Mouse (Mus musculus): Measurements from ENCODE around the gene Nrbf2. TPM values are rescaled to one million over a fixed set of nuclear protein-coding genes. Genes with fewer than 3 reads are reported as not detected.

Nrbf2 gene
- polyA plus RNA-seq, 1 experiment, result 20.2 TPM

GRCm38 (mm10) chr10:67281852-67282251, 3.3 kb downstream of the Nrbf2 start:
- Histone ChIP-seq H3K27ac (ENCODE audit: insufficient read depth, low read length) (no peak overlapping the region), H3K4me1 (ENCODE audit: control insufficient read depth, insufficient read depth, low read length) (peaks cover 13% of the 10 kb centered on the region), H3K4me3 (ENCODE audit: insufficient read depth, low read length) (no peak overlapping the region)
- TF ChIP-seq CTCF (IDR thresholded peaks at IDR 0.05; ENCODE audit: extremely low read depth, insufficient read depth, low read length) (no peak), POLR2A (IDR thresholded peaks at IDR 0.05; ENCODE audit: extremely low read depth, insufficient read depth, low read length) (no peak)

- Histone ChIP-seq H3K4me3 (ENCODE audit: insufficient read depth, low read length) (no peak overlapping the region), H3K27ac (ENCODE audit: insufficient read depth, low read length) (no peak overlapping the region), H3K4me1 (ENCODE audit: control insufficient read depth, insufficient read depth, low read length) (no peaks in the 10 kb centered on the region)
- TF ChIP-seq CTCF (IDR thresholded peaks at IDR 0.05; ENCODE audit: extremely low read depth, insufficient read depth, low read length) (no peak), POLR2A (IDR thresholded peaks at IDR 0.05; ENCODE audit: extremely low read depth, insufficient read depth, low read length) (no peak)
Observed at GRCm38 (mm10) chr10:67275916-67276315, 9.2 kb downstream of the Nrbf2 start.

DNA sequence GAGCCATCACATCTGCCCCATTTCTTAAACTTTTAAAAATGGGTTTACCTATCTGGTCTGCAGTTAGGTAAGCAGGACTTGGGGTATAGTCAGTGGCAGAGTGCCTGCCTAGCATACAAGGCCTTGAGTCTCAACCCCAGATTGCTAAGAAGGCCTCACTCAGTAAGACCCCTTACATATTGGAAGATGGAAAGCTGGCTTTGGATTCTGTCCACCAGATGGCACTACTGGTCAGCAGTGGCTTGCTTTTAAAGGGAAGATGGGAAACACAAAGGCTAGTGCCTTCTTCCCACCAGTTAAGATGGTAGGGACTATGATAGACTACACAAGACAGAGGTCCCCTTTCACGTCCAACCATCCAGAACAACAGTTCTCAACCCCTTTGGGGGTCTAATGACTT, 20.3 kb downstream of the Nrbf2 start:
- H3K27ac ChIP-seq (ENCODE audit: insufficient read depth, low read length), result no peak overlapping the region
- H3K4me3 ChIP-seq (ENCODE audit: insufficient read depth, low read length), result no peak overlapping the region
- no peaks in the 10 kb centered on the region for H3K4me1 ChIP-seq (ENCODE audit: control insufficient read depth, insufficient read depth, low read length)
- TF ChIP-seq CTCF (IDR thresholded peaks at IDR 0.05; ENCODE audit: extremely low read depth, insufficient read depth, low read length) (peak; percentile 65), POLR2A (IDR thresholded peaks at IDR 0.05; ENCODE audit: extremely low read depth, insufficient read depth, low read length) (no peak)

DNA sequence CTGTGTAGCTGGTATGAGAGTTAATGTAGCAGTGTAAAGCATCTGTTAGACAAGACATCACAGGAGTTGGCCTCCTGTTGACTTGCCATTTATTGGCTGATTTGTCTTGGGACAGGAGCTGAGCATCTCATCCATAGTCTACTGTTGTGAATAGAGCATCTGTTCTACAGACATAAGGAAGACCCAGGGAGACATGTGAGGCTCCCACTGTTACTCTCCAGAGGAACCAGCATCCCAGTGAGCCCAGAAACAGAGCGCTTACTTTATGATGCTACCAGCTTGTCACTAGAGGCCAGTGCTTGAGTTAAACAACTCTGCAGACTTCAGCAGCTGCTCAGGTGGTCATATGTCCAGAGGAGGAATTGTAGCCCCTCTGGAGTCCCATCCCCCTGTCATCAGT, 32.0 kb downstream of the Nrbf2 start:
- H3K27ac ChIP-seq (ENCODE audit: insufficient read depth, low read length), result no peak overlapping the region
- peaks cover 11% of the 10 kb centered on the region for H3K4me1 ChIP-seq (ENCODE audit: control insufficient read depth, insufficient read depth, low read length)
- no peak overlapping the region for H3K4me3 ChIP-seq (ENCODE audit: insufficient read depth, low read length)
- TF ChIP-seq POLR2A (IDR thresholded peaks at IDR 0.05; ENCODE audit: extremely low read depth, insufficient read depth, low read length) (no peak), CTCF (IDR thresholded peaks at IDR 0.05; ENCODE audit: extremely low read depth, insufficient read depth, low read length) (no peak)

- peaks cover 11% of the 10 kb centered on the region for H3K4me1 ChIP-seq (ENCODE audit: control insufficient read depth, insufficient read depth, low read length)
- no peak overlapping the region for H3K4me3 ChIP-seq (ENCODE audit: insufficient read depth, low read length)
- no peak overlapping the region for H3K27ac ChIP-seq (ENCODE audit: insufficient read depth, low read length)
- TF ChIP-seq CTCF (IDR thresholded peaks at IDR 0.05; ENCODE audit: extremely low read depth, insufficient read depth, low read length) (no peak), POLR2A (IDR thresholded peaks at IDR 0.05; ENCODE audit: extremely low read depth, insufficient read depth, low read length) (no peak)
Observed at GRCm38 (mm10) chr10:67252353-67252752, 32.8 kb downstream of the Nrbf2 start.

DNA sequence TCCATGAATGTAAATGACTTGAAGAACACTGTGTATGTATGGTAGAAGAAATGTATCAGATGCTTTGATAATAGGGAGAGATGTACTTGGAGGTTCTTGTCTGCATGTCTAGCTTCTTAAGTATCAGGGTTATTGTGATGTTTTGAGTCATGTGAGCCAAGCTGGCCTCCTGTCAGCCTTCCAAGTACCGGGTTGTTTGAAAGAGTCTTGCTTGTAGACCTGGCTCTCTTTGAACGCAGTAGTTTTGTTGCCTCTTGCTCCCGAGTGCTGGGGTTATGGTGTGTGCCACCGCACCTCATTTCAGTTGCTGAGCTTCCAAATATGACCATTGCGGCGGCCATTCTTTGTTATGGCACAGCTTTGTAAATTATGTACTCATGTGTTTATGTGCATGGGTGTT, 34.3 kb downstream of the Nrbf2 start:
- no peak overlapping the region for H3K4me3 ChIP-seq (ENCODE audit: insufficient read depth, low read length)
- TF ChIP-seq POLR2A (IDR thresholded peaks at IDR 0.05; ENCODE audit: extremely low read depth, insufficient read depth, low read length) (no peak), CTCF (IDR thresholded peaks at IDR 0.05; ENCODE audit: extremely low read depth, insufficient read depth, low read length) (no peak)
- H3K4me1 ChIP-seq (ENCODE audit: control insufficient read depth, insufficient read depth, low read length), result peaks cover 11% of the 10 kb centered on the region
- no peak overlapping the region for H3K27ac ChIP-seq (ENCODE audit: insufficient read depth, low read length)

DNA sequence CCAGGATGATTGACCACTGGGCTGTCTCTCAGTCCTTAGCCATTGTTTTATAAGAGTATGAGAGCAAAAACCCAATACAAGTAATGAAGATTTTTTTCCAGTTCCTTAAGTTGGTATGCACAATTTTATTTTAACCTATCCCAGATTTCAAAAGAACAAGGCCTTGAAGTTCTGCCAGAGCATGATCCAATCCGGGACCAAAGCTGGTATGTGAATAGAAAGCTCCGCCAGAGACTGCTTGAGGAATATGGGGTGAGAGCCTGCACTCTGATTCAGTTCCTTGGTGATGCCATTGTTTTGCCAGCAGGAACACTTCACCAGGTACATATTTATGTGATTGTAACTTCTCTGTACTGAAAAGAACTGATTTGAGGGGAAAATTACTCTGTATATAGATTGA, 35.6 kb downstream of the Nrbf2 start:
- Histone ChIP-seq H3K4me3 (ENCODE audit: insufficient read depth, low read length) (no peak overlapping the region), H3K27ac (ENCODE audit: insufficient read depth, low read length) (0 out of 2 replicates have a peak overlapping the region, but pooled peaks have one; percentile 45), H3K4me1 (ENCODE audit: control insufficient read depth, insufficient read depth, low read length) (peaks cover 11% of the 10 kb centered on the region)
- TF ChIP-seq POLR2A (IDR thresholded peaks at IDR 0.05; ENCODE audit: extremely low read depth, insufficient read depth, low read length) (no peak), CTCF (IDR thresholded peaks at IDR 0.05; ENCODE audit: extremely low read depth, insufficient read depth, low read length) (no peak)

- Histone ChIP-seq H3K4me3 (ENCODE audit: insufficient read depth, low read length) (no peak overlapping the region), H3K27ac (ENCODE audit: insufficient read depth, low read length) (no peak overlapping the region), H3K4me1 (ENCODE audit: control insufficient read depth, insufficient read depth, low read length) (peaks cover 9% of the 10 kb centered on the region)
- TF ChIP-seq POLR2A (IDR thresholded peaks at IDR 0.05; ENCODE audit: extremely low read depth, insufficient read depth, low read length), result no peak
- peak; percentile 36; the same call in 1 of the 2 replicates for TF ChIP-seq CTCF (IDR thresholded peaks at IDR 0.05; ENCODE audit: extremely low read depth, insufficient read depth, low read length)
Observed at GRCm38 (mm10) chr10:67247145-67247544, 38.0 kb downstream of the Nrbf2 start.

DNA sequence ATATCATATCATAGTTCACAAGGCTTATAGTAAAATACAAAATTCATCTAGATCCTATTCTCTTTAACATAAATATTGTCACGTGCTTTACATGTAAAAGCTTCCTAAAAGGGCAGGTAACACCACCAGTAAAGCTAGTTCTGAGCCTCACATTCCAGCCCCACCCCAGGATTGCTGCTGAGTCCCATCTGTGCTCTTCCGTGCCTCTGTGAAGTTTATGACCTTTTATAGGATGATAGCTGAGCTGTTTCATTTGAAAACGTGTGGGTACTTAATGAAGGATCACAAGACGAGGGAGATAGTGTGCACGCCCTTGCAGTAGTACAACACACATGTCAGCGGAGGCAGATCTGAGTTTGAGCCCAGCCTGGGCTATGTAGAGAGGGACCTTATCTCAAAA, 54.7 kb downstream of the Nrbf2 start:
- Histone ChIP-seq H3K4me1 (ENCODE audit: control insufficient read depth, insufficient read depth, low read length) (peaks cover 11% of the 10 kb centered on the region; the same call in 1 of the 2 replicates), H3K4me3 (ENCODE audit: insufficient read depth, low read length) (no peak overlapping the region), H3K27ac (ENCODE audit: insufficient read depth, low read length) (no peak overlapping the region)
- TF ChIP-seq CTCF (IDR thresholded peaks at IDR 0.05; ENCODE audit: extremely low read depth, insufficient read depth, low read length), result no peak
- TF ChIP-seq POLR2A (IDR thresholded peaks at IDR 0.05; ENCODE audit: extremely low read depth, insufficient read depth, low read length), result no peak

- H3K4me3 ChIP-seq (ENCODE audit: insufficient read depth, low read length), result no peak overlapping the region
- H3K4me1 ChIP-seq (ENCODE audit: control insufficient read depth, insufficient read depth, low read length), result peaks cover 15% of the 10 kb centered on the region
- TF ChIP-seq CTCF (IDR thresholded peaks at IDR 0.05; ENCODE audit: extremely low read depth, insufficient read depth, low read length) (no peak), POLR2A (IDR thresholded peaks at IDR 0.05; ENCODE audit: extremely low read depth, insufficient read depth, low read length) (no peak)
- H3K27ac ChIP-seq (ENCODE audit: insufficient read depth, low read length), result no peak overlapping the region
Observed at GRCm38 (mm10) chr10:67226543-67226942, 58.6 kb downstream of the Nrbf2 start.
